Mouse (Mus musculus) CH12.LX (cell line): ENCODE data around the gene Aasdh. TPM values are rescaled to one million over a fixed set of nuclear protein-coding genes. Genes with fewer than 3 reads are reported as not detected.

Experiments
- DNase-seq: peaks from one replicate; pipeline ENCODE4 v3.0.0-alpha.2; 2013; ENCODE audit errors: extremely low read depth
- H3K27ac ChIP-seq: 2 replicates; pipeline ENCODE4 v1.5.1; 2012; ENCODE audit warnings: low read depth, mild to moderate bottlenecking, control low read depth, moderate library complexity; ENCODE audit not compliant: insufficient read depth
- H3K27me3 ChIP-seq: replicated peaks from 2 replicates; pipeline ENCODE3; 2012; ENCODE audit warnings: inconsistent platforms
- H3K36me3 ChIP-seq, 2 experiments: replicated peaks in 1 of 2; 2 replicates each; pipeline versions ENCODE3 to v1.6.1; 2012; ENCODE audit warnings: inconsistent platforms in 1 of 2, low read length in 1 of 2, mild to moderate bottlenecking in 1 of 2, mixed read lengths in 1 of 2, moderate library complexity in 1 of 2; ENCODE audit not compliant: control insufficient read depth in 1 of 2, insufficient read depth in 1 of 2
- H3K4me1 ChIP-seq, 2 experiments: 2 replicates each; pipeline ENCODE4 v1.6.1; 2012; ENCODE audit warnings: inconsistent platforms in 1 of 2, moderate library complexity in 1 of 2; ENCODE audit not compliant: insufficient read depth in 2 of 2, control insufficient read depth in 1 of 2
- H3K4me2 ChIP-seq: 2 replicates; pipeline ENCODE4 v1.6.1; 2012; ENCODE audit warnings: low read depth, mild to moderate bottlenecking, control low read depth; ENCODE audit not compliant: poor library complexity, insufficient read depth, severe bottlenecking
- H3K4me3 ChIP-seq, 3 experiments: fragments of 150-350 bp in 1 of 3; sonication (generic) in 1 of 3; replicated peaks in 1 of 3; 2 replicates each; pipeline versions ENCODE3 to v1.5.1; 2011 to 2012; ENCODE audit warnings: low read depth in 2 of 3, low read length in 2 of 3, mild to moderate bottlenecking in 2 of 3, moderate library complexity in 2 of 3, control low read depth in 1 of 3, improper control_type of control experiment in 1 of 3, inconsistent platforms in 1 of 3, mixed read lengths in 1 of 3; ENCODE audit not compliant: poor library complexity in 1 of 3
- H3K79me2 ChIP-seq: replicated peaks from 2 replicates; pipeline ENCODE4 v1.6.1; 2012; ENCODE audit warnings: mild to moderate bottlenecking, moderate library complexity; ENCODE audit not compliant: control insufficient read depth, poor library complexity, insufficient read depth, severe bottlenecking; ENCODE audit errors: extremely low read depth
- H3K9ac ChIP-seq: 2 replicates; pipeline ENCODE4 v1.6.1; 2012; ENCODE audit warnings: low read depth, mild to moderate bottlenecking, control low read depth, moderate library complexity; ENCODE audit not compliant: insufficient read depth
- H3K9me3 ChIP-seq: replicated peaks from 2 replicates; pipeline ENCODE3; 2012; ENCODE audit warnings: low read length, inconsistent platforms, mixed read lengths
- E2F4 ChIP-seq: IDR thresholded peaks from 2 replicates; pipeline ENCODE4 v1.6.1; 2011; ENCODE audit warnings: low read depth, low read length, improper control_type of control experiment; ENCODE audit not compliant: insufficient replicate concordance
- ELF1 ChIP-seq: IDR thresholded peaks from 2 replicates; pipeline ENCODE4 v1.6.1; 2014; ENCODE audit warnings: low read depth, mild to moderate bottlenecking, inconsistent platforms, low read length, improper control_type of control experiment
- EP300 ChIP-seq: IDR thresholded peaks from 2 replicates; pipeline ENCODE4 v1.6.1; 2011; ENCODE audit warnings: low read length, improper control_type of control experiment
- GABPA ChIP-seq: IDR thresholded peaks from 2 replicates; pipeline ENCODE4 v1.6.1; 2012; ENCODE audit warnings: low read depth, low read length, improper control_type of control experiment, inconsistent platforms; ENCODE audit not compliant: insufficient replicate concordance
- HCFC1 ChIP-seq: IDR thresholded peaks from 2 replicates; pipeline ENCODE4 v1.6.1; 2012; ENCODE audit warnings: low read depth, mild to moderate bottlenecking, inconsistent platforms, low read length, improper control_type of control experiment
- IRF4 ChIP-seq: IDR thresholded peaks from 2 replicates; pipeline ENCODE4 v1.6.1; 2014; ENCODE audit warnings: low read depth, mild to moderate bottlenecking, inconsistent platforms, low read length, improper control_type of control experiment
- KAT2A ChIP-seq: IDR thresholded peaks from 2 replicates; pipeline ENCODE4 v1.6.1; 2012; ENCODE audit warnings: low read length, improper control_type of control experiment, inconsistent platforms; ENCODE audit not compliant: insufficient replicate concordance
- MAZ ChIP-seq: IDR thresholded peaks from 2 replicates; pipeline ENCODE4 v1.6.1; 2012; ENCODE audit warnings: low read depth, mild to moderate bottlenecking, inconsistent platforms, low read length, improper control_type of control experiment, moderate library complexity
- MEF2A ChIP-seq: IDR thresholded peaks from 2 replicates; pipeline ENCODE4 v1.6.1; 2014; ENCODE audit warnings: low read depth, mild to moderate bottlenecking, inconsistent platforms, low read length, improper control_type of control experiment, borderline replicate concordance
- MYC ChIP-seq: IDR thresholded peaks from 2 replicates; pipeline ENCODE4 v1.6.1; 2011; ENCODE audit warnings: low read depth, mild to moderate bottlenecking, improper control_type of control experiment, low read length
- PAX5 ChIP-seq: IDR thresholded peaks from 2 replicates; pipeline ENCODE4 v1.6.1; 2012; ENCODE audit warnings: low read length, inconsistent platforms, mixed read lengths
- POLR2A ChIP-seq: IDR thresholded peaks from 2 replicates; pipeline ENCODE4 v1.6.1; 2011; ENCODE audit warnings: low read depth, mild to moderate bottlenecking, improper control_type of control experiment, low read length
- POLR2AphosphoS2 ChIP-seq: IDR thresholded peaks from 2 replicates; pipeline ENCODE4 v1.6.1; 2011; ENCODE audit warnings: low read depth, low read length, improper control_type of control experiment
- RAD21 ChIP-seq: IDR thresholded peaks from 2 replicates; pipeline ENCODE4 v1.6.1; 2011; ENCODE audit warnings: low read depth, mild to moderate bottlenecking, low read length, improper control_type of control experiment, moderate library complexity
- SIN3A ChIP-seq: IDR thresholded peaks from 2 replicates; pipeline ENCODE4 v1.6.1; 2012; ENCODE audit warnings: low read length, improper control_type of control experiment, inconsistent platforms
- USF2 ChIP-seq: conservative IDR thresholded peaks from 2 replicates; pipeline ENCODE4 v1.6.1; 2011; ENCODE audit warnings: low read depth, low read length, improper control_type of control experiment
- ZC3H11A ChIP-seq: IDR thresholded peaks from 2 replicates; pipeline ENCODE4 v1.6.1; 2012; ENCODE audit warnings: low read depth, mild to moderate bottlenecking, inconsistent platforms, low read length, improper control_type of control experiment
- ZMIZ1 ChIP-seq: IDR thresholded peaks from 2 replicates; pipeline ENCODE4 v1.6.1; 2012; ENCODE audit warnings: low read depth, mild to moderate bottlenecking, inconsistent platforms, low read length, improper control_type of control experiment
- ZNF384 ChIP-seq: IDR thresholded peaks from 2 replicates; pipeline ENCODE4 v1.6.1; 2012; ENCODE audit warnings: low read depth, low read length, improper control_type of control experiment, inconsistent platforms
- dilution Hi-C: fragments of 300-500 bp; cut with MboI; formaldehyde crosslinking; loops from 2 replicates; pipeline ENCODE4 v1.14.3; 2020; ENCODE audit warnings: low sequenced_read_pairs; ENCODE audit not compliant: extremely low pct_unique_long_range_greater_than_20kb, extremely low pct_ligation_motif_present
- in situ Hi-C: fragments of 300-500 bp; cut with MboI; formaldehyde crosslinking; loops from 3 replicates; pipeline ENCODE4 v1.14.3; 2019; ENCODE audit warnings: low sequenced_read_pairs, low pct_ligation_motif_present, low pct_unique_long_range_greater_than_20kb, mixed read lengths
- polyA plus RNA-seq: library from polyadenylated mRNA; unstranded; fragments of >175 nt; gene quantifications from 2 replicates; pipeline ENCODE4 v1.2.1, GENCODE M21; 2012; ENCODE audit warnings: low read depth; ENCODE audit not compliant: insufficient read length
- total RNA-seq, 2 experiments: library from RNA; depleted of rRNA; stranded (reverse); fragments of 300-350 nt in 1 of 2; fragments of >200 nt in 1 of 2; gene quantifications; 2 replicates each; pipeline ENCODE4 v1.2.3; 2012 to 2014

The Aasdh gene
- total and polyA plus RNA-seq, 3 experiments: 20.9 to 24.2 (median 21.0) TPM

DNA sequence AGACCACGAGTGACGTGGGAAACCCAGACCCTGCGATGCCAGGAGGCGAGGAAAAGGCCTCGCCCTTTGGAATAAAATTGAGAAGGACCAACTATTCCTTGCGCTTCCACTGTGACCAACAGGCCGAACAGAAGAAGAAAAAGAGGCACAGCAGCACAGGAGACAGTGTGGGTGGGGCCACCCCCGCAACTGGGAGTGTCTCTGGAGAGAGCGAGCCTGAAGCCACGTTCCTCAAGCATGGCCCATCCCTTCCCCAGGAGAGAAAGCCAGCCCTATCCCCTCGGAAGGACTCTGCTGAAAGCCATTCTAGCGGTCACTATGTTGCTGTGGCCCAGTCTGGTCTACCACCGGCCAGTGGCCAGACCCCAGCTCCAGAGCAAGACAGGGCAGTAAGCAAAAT, 46.9 kb downstream of the Aasdh start:
- no peaks in the 10 kb centered on the region for H3K27me3 ChIP-seq
- in situ Hi-C loops: no loop called here
- no peak for DNase-seq
- no peaks in the 10 kb centered on the region for H3K9me3 ChIP-seq
- TF ChIP-seq MYC (no peak), PAX5 (no peak)
- dilution Hi-C loops: no loop called here
- H3K9ac ChIP-seq: no peak overlapping the region
- no peaks in the 10 kb centered on the region for H3K36me3 ChIP-seq
- no peaks in the 10 kb centered on the region for H3K79me2 ChIP-seq
- H3K4me1 ChIP-seq: peaks cover 0 to 7% of the 10 kb centered on the region in 2 experiments; a peak in 2 of 4 replicates
- H3K4me3 ChIP-seq: no peak overlapping the region
- H3K27ac ChIP-seq: no peak overlapping the region
- H3K4me2 ChIP-seq: no peak overlapping the region

- TF ChIP-seq ZC3H11A: no peak
- DNase-seq: no peak
- in situ Hi-C loops: no loop called here
- Histone ChIP-seq H3K4me2 (no peak overlapping the region), H3K9me3 (no peaks in the 10 kb centered on the region), H3K4me1 (peaks cover 0 to 8% of the 10 kb centered on the region in 2 experiments; a peak in 2 of 4 replicates), H3K79me2 (no peaks in the 10 kb centered on the region), H3K36me3 (no peaks in the 10 kb centered on the region), H3K9ac (no peak overlapping the region), H3K27me3 (no peaks in the 10 kb centered on the region), H3K27ac (no peak overlapping the region), H3K4me3 (no peak overlapping the region)
- dilution Hi-C loops: no loop called here
These were observed 48.0 kb downstream of the Aasdh start for GRCm38 (mm10) chr5:76857103-76858015.

GRCm38 (mm10) chr5:76855829-76856600, 49.3 kb downstream of the Aasdh start:
- no peak overlapping the region for H3K27ac ChIP-seq
- in situ Hi-C loops: no loop called here
- TF ChIP-seq IRF4: no peak
- no peak for TF ChIP-seq KAT2A
- TF ChIP-seq POLR2A: no peak
- TF ChIP-seq ZMIZ1: no peak
- no peak for TF ChIP-seq GABPA
- TF ChIP-seq MAZ: no peak
- TF ChIP-seq EP300: no peak
- TF ChIP-seq RAD21: no peak
- TF ChIP-seq HCFC1: no peak
- TF ChIP-seq ELF1: no peak
- TF ChIP-seq SIN3A: no peak
- no peak for TF ChIP-seq POLR2AphosphoS2
- no peak for TF ChIP-seq ZNF384
- TF ChIP-seq MEF2A: no peak
- no peak for TF ChIP-seq E2F4
- no peak for TF ChIP-seq USF2
- DNase-seq: no peak
- no peak overlapping the region for H3K4me3 ChIP-seq
- dilution Hi-C loops: no loop called here
- peaks cover 4 to 8% of the 10 kb centered on the region in 2 experiments; a peak in 3 of 4 replicates for H3K4me1 ChIP-seq
- H3K27me3 ChIP-seq: no peaks in the 10 kb centered on the region
- H3K4me2 ChIP-seq: no peak overlapping the region
- no peak overlapping the region for H3K9ac ChIP-seq
- H3K79me2 ChIP-seq: no peaks in the 10 kb centered on the region
- no peaks in the 10 kb centered on the region for H3K9me3 ChIP-seq
- H3K36me3 ChIP-seq: no peaks in the 10 kb centered on the region
